Comparison of ENCODE assay signal across 25 mouse cellular contexts in genomic region chr1:23842629-23843028, GRCm38 (mm10).
A peak's percentile ranks its signal among the peaks of the same experiment; 100 is the strongest.
DNase-seq lines count a peak whose midpoint lies in the region; ATAC-seq and TF ChIP-seq lines count a peak whose summit lies in the region.
"Had no signal": no experiment of that assay in that cellular context is flagged by ENCODE, and none has a peak within 500 bp of the region (broad histone marks: within the 10 kb centered on the region; RNA-seq: fewer than 3 reads in every experiment).

No protein-coding gene starts in this region.

- no peaks in the 10 kb centered on the region for H3K27me3 ChIP-seq in cerebellum, adult 2 months (ENCODE audit: control insufficient read depth, insufficient read depth, low read length)
- H3K27me3 ChIP-seq in hindbrain, embryonic 16.5 days (replicated peaks; ENCODE audit: control insufficient read depth, insufficient read depth, low read length) = no peaks in the 10 kb centered on the region
- H3K27me3 ChIP-seq in hindbrain, embryonic 11.5 days (ENCODE audit: control insufficient read depth, insufficient read depth, low read length) = no peaks in the 10 kb centered on the region
- no peaks in the 10 kb centered on the region for H3K27me3 ChIP-seq in midbrain, postnatal 0 days (ENCODE audit: insufficient read depth, low read length)
- H3K27me3 ChIP-seq in midbrain, embryonic 14.5 days (ENCODE audit: control insufficient read depth, insufficient read depth, low read length) = no peaks in the 10 kb centered on the region
- no peaks in the 10 kb centered on the region for H3K27me3 ChIP-seq in neural tube, embryonic 14.5 days (ENCODE audit: control insufficient read depth, insufficient read depth, low read length)
- H3K27me3 ChIP-seq: embryonic facial prominence, embryonic 15.5 days had no signal

- peaks cover 37% of the 10 kb centered on the region for H3K4me1 ChIP-seq in cerebellum, adult 2 months (ENCODE audit: control insufficient read depth, insufficient read depth, low read length)
- H3K4me1 ChIP-seq in hindbrain, embryonic 16.5 days (ENCODE audit: control insufficient read depth, insufficient read depth, low read depth, low read length) = peaks cover 7% of the 10 kb centered on the region; the same call in 1 of the 2 replicates
- no peaks in the 10 kb centered on the region for H3K4me1 ChIP-seq in hindbrain, embryonic 11.5 days (replicated peaks; ENCODE audit: control insufficient read depth, insufficient read depth, low read length)
- no peaks in the 10 kb centered on the region for H3K4me1 ChIP-seq in midbrain, postnatal 0 days (ENCODE audit: insufficient read depth, low read length)
- H3K4me1 ChIP-seq in midbrain, embryonic 14.5 days (ENCODE audit: control insufficient read depth, insufficient read depth, low read length) = no peaks in the 10 kb centered on the region
- no peaks in the 10 kb centered on the region for H3K4me1 ChIP-seq in neural tube, embryonic 14.5 days (ENCODE audit: control insufficient read depth, insufficient read depth, low read length)
- H3K4me1 ChIP-seq: embryonic facial prominence, embryonic 15.5 days; heart, embryonic 10.5 days had no signal

- no peak for TF ChIP-seq CTCF in cerebellum, adult 2 months (IDR thresholded peaks at IDR 0.05; ENCODE audit: borderline replicate concordance, insufficient read depth, low read depth, low read length)
- TF ChIP-seq CTCF in midbrain, postnatal 0 days (IDR thresholded peaks at IDR 0.05) = no peak

- 0 out of 2 replicates have a peak, but pooled peaks cover 8% of the 10 kb centered on the region for H3K36me3 ChIP-seq in hindbrain, embryonic 16.5 days (ENCODE audit: control insufficient read depth, insufficient read depth, low read length)
- H3K36me3 ChIP-seq in hindbrain, embryonic 11.5 days (ENCODE audit: control insufficient read depth, insufficient read depth, low read length) = no peaks in the 10 kb centered on the region
- peaks cover 19% of the 10 kb centered on the region for H3K36me3 ChIP-seq in midbrain, postnatal 0 days (ENCODE audit: insufficient read depth, low read length)
- H3K36me3 ChIP-seq in midbrain, embryonic 14.5 days (ENCODE audit: control insufficient read depth, insufficient read depth, low read length) = peaks cover 48% of the 10 kb centered on the region
- H3K36me3 ChIP-seq in neural tube, embryonic 14.5 days (ENCODE audit: control insufficient read depth, insufficient read depth, low read length) = peaks cover 13% of the 10 kb centered on the region

- peak in 1 of 2 experiments; percentile 36 for DNase-seq in cerebellum, adult 2 months
- DNase-seq in cerebellum, postnatal 10 days = no peak
- DNase-seq in hindbrain, embryonic 11.5 days (ENCODE audit: low spot score) = no peak
- DNase-seq in midbrain, postnatal 0 days (ENCODE audit: low spot score) = peak; percentile 37
- DNase-seq in midbrain, embryonic 14.5 days = no peak
- DNase-seq in left cerebral cortex, postnatal 14 days (ENCODE audit: low spot score in 2 of 2) = no peak
- DNase-seq: adrenal gland, adult 8-10 months; adrenal gland, postnatal 36 days; B cell, adult 2 months; cerebellum, adult 11 months; cerebellum, adult 9-11 months; embryo, embryonic 11 days; gastrocnemius, postnatal 10 days; heart, adult 18-20 months; heart, postnatal 10 days; heart, postnatal 4 days had no signal

- no peak overlapping the region for H3K4me2 ChIP-seq in hindbrain, embryonic 16.5 days (ENCODE audit: low read length)
- no peak overlapping the region for H3K4me2 ChIP-seq in hindbrain, embryonic 11.5 days (replicated peaks; ENCODE audit: low read depth, low read length)
- no peak overlapping the region for H3K4me2 ChIP-seq in midbrain, postnatal 0 days (ENCODE audit: low read depth, low read length, poor library complexity, severe bottlenecking)
- H3K4me2 ChIP-seq in midbrain, embryonic 14.5 days (ENCODE audit: low read length) = no peak overlapping the region
- no peak overlapping the region for H3K4me2 ChIP-seq in neural tube, embryonic 14.5 days (ENCODE audit: low read depth, low read length)
- H3K4me2 ChIP-seq: embryonic facial prominence, embryonic 15.5 days had no signal

- no peak overlapping the region for H3K4me3 ChIP-seq in cerebellum, adult 2 months (replicated peaks; ENCODE audit: insufficient read depth, low read depth, low read length)
- H3K4me3 ChIP-seq in hindbrain, embryonic 16.5 days (ENCODE audit: low read length) = no peak overlapping the region
- no peak overlapping the region for H3K4me3 ChIP-seq in hindbrain, embryonic 11.5 days (ENCODE audit: low read depth, low read length)
- no peak overlapping the region for H3K4me3 ChIP-seq in midbrain, postnatal 0 days (ENCODE audit: low read depth, low read length)
- no peak overlapping the region for H3K4me3 ChIP-seq in midbrain, embryonic 14.5 days (replicated peaks; ENCODE audit: low read depth, low read length)
- no peak overlapping the region for H3K4me3 ChIP-seq in neural tube, embryonic 14.5 days (ENCODE audit: low read depth, low read length)
- H3K4me3 ChIP-seq: embryonic facial prominence, embryonic 15.5 days; erythroblast, embryonic 14.5 days; heart, embryonic 10.5 days had no signal

- 0 out of 2 replicates have a peak, but pooled peaks have one; percentile 21 for ATAC-seq in hindbrain, embryonic 16.5 days
- ATAC-seq in hindbrain, embryonic 11.5 days (ENCODE audit: low FRiP score) = no peak
- ATAC-seq in midbrain, postnatal 0 days (ENCODE audit: low FRiP score) = no peak
- no peak for ATAC-seq in midbrain, embryonic 14.5 days (ENCODE audit: low FRiP score, low TSS enrichment)
- ATAC-seq in neural tube, embryonic 14.5 days (ENCODE audit: low read depth) = peak; percentile 54; the same call in 1 of the 2 replicates
- ATAC-seq: CD4-positive, CD25-positive, alpha-beta regulatory T cell, adult 4 months; forebrain, embryonic 16.5 days; inflammation-experienced regulatory T-cells, adult 6 months had no signal

- intact Hi-C loops in left cerebral cortex, postnatal 14 days (cut with DNase I) = loop anchor here (5.0 kb wide), 1 partner anchor 60 kb away; no protein-coding TSS in a partner anchor

- 24% methylated on average over 3 of the region's 3 CpGs for WGBS in cerebellum, adult 2 months
- 60% methylated on average over 3 of the region's 3 CpGs for WGBS in hindbrain, embryonic 16.5 days
- 72% methylated on average over 3 of the region's 3 CpGs for WGBS in hindbrain, embryonic 11.5 days
- 68% methylated on average over 3 of the region's 3 CpGs for WGBS in midbrain, postnatal 0 days
- 72% methylated on average over 3 of the region's 3 CpGs for WGBS in midbrain, embryonic 14.5 days
- WGBS in neural tube, embryonic 14.5 days = 49% methylated on average over 3 of the region's 3 CpGs

- no peaks in the 10 kb centered on the region for H3K9me3 ChIP-seq in hindbrain, embryonic 16.5 days (ENCODE audit: control insufficient read depth, low read length)
- no peaks in the 10 kb centered on the region for H3K9me3 ChIP-seq in hindbrain, embryonic 11.5 days (ENCODE audit: control insufficient read depth, low read length)
- H3K9me3 ChIP-seq in midbrain, postnatal 0 days (ENCODE audit: low read length) = no peaks in the 10 kb centered on the region
- H3K9me3 ChIP-seq in midbrain, embryonic 14.5 days (ENCODE audit: control insufficient read depth, low read length) = no peaks in the 10 kb centered on the region
- H3K9me3 ChIP-seq in neural tube, embryonic 14.5 days (ENCODE audit: control insufficient read depth, low read length) = no peaks in the 10 kb centered on the region
- H3K9me3 ChIP-seq: embryonic facial prominence, embryonic 15.5 days; G1E; heart, embryonic 10.5 days had no signal

- peak overlapping the region; percentile 21 for H3K27ac ChIP-seq in cerebellum, adult 2 months (ENCODE audit: insufficient read depth, low read length)
- H3K27ac ChIP-seq in hindbrain, embryonic 16.5 days (ENCODE audit: low read depth, low read length) = peak overlapping the region; percentile 44; the same call in 1 of the 2 replicates
- H3K27ac ChIP-seq in hindbrain, embryonic 11.5 days (ENCODE audit: low read depth, low read length) = no peak overlapping the region
- H3K27ac ChIP-seq in midbrain, postnatal 0 days (ENCODE audit: low read depth, low read length) = peak overlapping the region; percentile 32; the same call in 1 of the 2 replicates
- no peak overlapping the region for H3K27ac ChIP-seq in midbrain, embryonic 14.5 days (replicated peaks; ENCODE audit: low read depth, low read length)
- peak overlapping the region; percentile 11; the same call in 1 of the 2 replicates for H3K27ac ChIP-seq in neural tube, embryonic 14.5 days (ENCODE audit: low read depth, low read length)
- H3K27ac ChIP-seq: embryonic facial prominence, embryonic 15.5 days; heart, embryonic 10.5 days had no signal

- TF ChIP-seq POLR2A in cerebellum, adult 2 months (IDR thresholded peaks at IDR 0.05; ENCODE audit: borderline replicate concordance, insufficient read depth, low read length) = no peak

- no peak overlapping the region for H3K9ac ChIP-seq in hindbrain, embryonic 16.5 days (ENCODE audit: low read depth, low read length)
- no peak overlapping the region for H3K9ac ChIP-seq in hindbrain, embryonic 11.5 days (ENCODE audit: low read depth, low read length)
- no peak overlapping the region for H3K9ac ChIP-seq in midbrain, postnatal 0 days (replicated peaks; ENCODE audit: low read length, poor library complexity, severe bottlenecking)
- H3K9ac ChIP-seq in midbrain, embryonic 14.5 days (replicated peaks; ENCODE audit: low read length) = no peak overlapping the region
- H3K9ac ChIP-seq in neural tube, embryonic 14.5 days (replicated peaks; ENCODE audit: low read depth, low read length) = no peak overlapping the region
- H3K9ac ChIP-seq: embryonic facial prominence, embryonic 15.5 days had no signal

Comparison
In these comparisons a context has a peak if more than half of its experiments do, and no peak if none do; other contexts are left out.
1. H3K27ac ChIP-seq: peak in cerebellum, adult 2 months (single experiment), hindbrain, embryonic 16.5 days (single experiment), midbrain, postnatal 0 days (single experiment) and neural tube, embryonic 14.5 days (single experiment); none in hindbrain, embryonic 11.5 days (single experiment) and midbrain, embryonic 14.5 days (single experiment).
2. ATAC-seq: peak in hindbrain, embryonic 16.5 days (single experiment) and neural tube, embryonic 14.5 days (single experiment); none in hindbrain, embryonic 11.5 days (single experiment), midbrain, postnatal 0 days (single experiment) and midbrain, embryonic 14.5 days (single experiment).